In genomic region chr9:107463509-107463908, GRCm38 (mm10) we compare ENCODE assay signal across 8 mouse cellular contexts.
A peak's percentile ranks its signal among the peaks of the same experiment; 100 is the strongest.
DNase-seq lines count a peak whose midpoint lies in the region; ATAC-seq lines count a peak whose summit lies in the region.

No protein-coding gene starts in this region.

- no peaks in the 10 kb centered on the region for H3K27me3 ChIP-seq in midbrain, embryonic 13.5 days

- 11% methylated on average over 7 of the region's 7 CpGs for WGBS in midbrain, embryonic 13.5 days

- intact Hi-C loops in left cerebral cortex, postnatal 36 days (cut with DNase I), result loop anchor here (5.0 kb wide), 1 partner anchor 96 kb away; no protein-coding TSS in a partner anchor

- no peaks in the 10 kb centered on the region for H3K9me3 ChIP-seq in midbrain, embryonic 13.5 days

- no peak overlapping the region for H3K4me2 ChIP-seq in midbrain, embryonic 13.5 days (replicated peaks)

- peak; percentile 75 for DNase-seq in CD4-positive, CD25-positive, alpha-beta regulatory T cell, adult 2 months (ENCODE audit: low read depth, low spot score)
- DNase-seq in embryo, embryonic 9.5 days (ENCODE audit: extremely low spot score), result peak; percentile 83
- DNase-seq in heart, adult 11 months, result peak; percentile 93
- DNase-seq in kidney, adult 11 months, result peak; percentile 67
- peak; percentile 67 to 72 for DNase-seq in left cerebral cortex, postnatal 36 days (ENCODE audit: low spot score in 2 of 2)
- DNase-seq in spleen, adult 18-20 months, result peak; percentile 12 to 72

- no peak for ATAC-seq in CD4-positive, CD25-positive, alpha-beta regulatory T cell, adult 4 months
- ATAC-seq in midbrain, embryonic 13.5 days, result peak; percentile 74

- H3K4me1 ChIP-seq in midbrain, embryonic 13.5 days (replicated peaks), result peaks cover 40% of the 10 kb centered on the region

- H3K36me3 ChIP-seq in midbrain, embryonic 13.5 days, result no peaks in the 10 kb centered on the region

- H3K27ac ChIP-seq in midbrain, embryonic 13.5 days, result peak overlapping the region; percentile 83

- H3K4me3 ChIP-seq in midbrain, embryonic 13.5 days (replicated peaks), result no peak overlapping the region

- H3K9ac ChIP-seq in midbrain, embryonic 13.5 days (replicated peaks), result no peak overlapping the region; the same call in 1 of the 2 replicates

Comparison
In these comparisons a context has a peak if more than half of its experiments do, and no peak if none do; other contexts are left out.
1. DNase-seq: peak in every context shown above with its lines; median percentile 93 in heart, adult 11 months; 83 in embryo, embryonic 9.5 days; 75 in CD4-positive, CD25-positive, alpha-beta regulatory T cell, adult 2 months; 70 in left cerebral cortex, postnatal 36 days; 67 in kidney, adult 11 months; 42 in spleen, adult 18-20 months.